Mouse (Mus musculus): Measurements from ENCODE around the gene Fam32a. TPM values are rescaled to one million over a fixed set of nuclear protein-coding genes. Genes with fewer than 3 reads are reported as not detected.

Gene Fam32a
- total and polyA plus RNA-seq, 3 experiments, result 20.7 to 49.4 (median 34.8) TPM

DNA sequence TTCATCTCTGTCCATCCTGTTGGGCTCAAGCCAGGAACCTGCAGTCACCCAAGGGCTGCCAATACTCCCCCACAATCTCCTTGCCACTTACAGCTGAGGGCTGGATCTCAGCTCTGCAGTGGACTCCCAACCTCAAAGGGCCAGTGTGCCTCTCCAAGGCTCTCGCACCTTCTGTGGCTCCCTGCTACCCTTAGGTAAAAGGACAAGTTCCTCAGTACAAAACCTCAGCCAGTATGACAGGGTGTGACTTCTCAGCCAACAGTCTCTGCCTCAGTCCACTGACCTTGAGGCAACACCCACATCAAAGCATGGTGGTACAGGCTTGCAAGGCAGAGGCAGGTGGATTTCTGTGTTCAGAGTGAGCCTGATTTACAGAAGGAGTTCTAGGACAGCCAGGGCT, 7.7 kb upstream of the Fam32a start:
- no peaks in the 10 kb centered on the region for H3K36me3 ChIP-seq (replicated peaks)
- ATAC-seq (ENCODE audit: extremely low read depth, insufficient number of reproducible peaks, low FRiP score, poor library complexity, severe bottlenecking) (no peak), DNase-seq (ENCODE audit: low spot score) (no peak)
- H3K27me3 ChIP-seq (ENCODE audit: insufficient read depth, low read length), result peaks cover 36% of the 10 kb centered on the region
- H3K9me3 ChIP-seq (replicated peaks), result no peaks in the 10 kb centered on the region
- H3K4me1 ChIP-seq (ENCODE audit: insufficient read depth, low read depth, low read length), result peaks cover 24% of the 10 kb centered on the region
- TF ChIP-seq GATA2 (IDR thresholded peaks at IDR 0.05; ENCODE audit: borderline replicate concordance, low read depth, low read length) (no peak), POLR2AphosphoS5 (IDR thresholded peaks at IDR 0.05; ENCODE audit: insufficient replicate concordance, low read depth, low read length) (no peak), TAL1 (conservative IDR thresholded peaks at IDR 0.05; ENCODE audit: low read depth, low read length) (no peak)
- no peak overlapping the region for H3K4me3 ChIP-seq (ENCODE audit: low read depth, low read length)

DNA sequence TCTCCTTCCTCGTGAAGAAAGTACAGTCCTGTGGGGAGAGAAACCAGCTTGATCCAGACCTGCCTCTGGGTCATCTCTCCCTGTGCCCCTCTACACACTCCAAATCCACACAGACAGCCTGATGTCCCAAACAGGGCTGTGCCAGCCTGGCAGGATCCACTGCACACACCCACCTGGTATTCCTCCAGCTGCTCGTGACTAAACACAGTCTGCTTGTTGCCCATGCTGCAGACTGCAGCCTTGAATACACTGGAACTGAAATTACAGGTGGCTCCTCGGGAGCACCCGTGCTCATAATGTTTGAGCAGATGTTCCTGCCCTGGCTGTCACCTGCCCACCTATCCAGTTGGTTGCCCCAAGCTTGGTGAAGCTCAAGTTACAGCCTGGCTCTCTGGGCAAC, 6.8 kb upstream of the Fam32a start, which contains the start of gene Cib3:
Cib3 (minus strand) TSS at position 87 of the 400 bp plus-strand sequence.
- Histone ChIP-seq H3K4me1 (ENCODE audit: insufficient read depth, low read depth, low read length) (peaks cover 24% of the 10 kb centered on the region), H3K9me3 (replicated peaks) (no peaks in the 10 kb centered on the region), H3K36me3 (replicated peaks) (no peaks in the 10 kb centered on the region), H3K4me3 (ENCODE audit: low read depth, low read length) (no peak within 1 kb of the TSS), H3K27me3 (ENCODE audit: insufficient read depth, low read length) (peaks cover 30% of the 10 kb centered on the region)
- TF ChIP-seq GATA1 (IDR thresholded peaks at IDR 0.05; ENCODE audit: borderline replicate concordance, low read length) (no peak), CTCF (IDR thresholded peaks at IDR 0.05; ENCODE audit: low read depth, low read length) (no peak), GATA2 (IDR thresholded peaks at IDR 0.05; ENCODE audit: borderline replicate concordance, low read depth, low read length) (no peak), POLR2AphosphoS5 (IDR thresholded peaks at IDR 0.05; ENCODE audit: insufficient replicate concordance, low read depth, low read length) (no peak), TAL1 (conservative IDR thresholded peaks at IDR 0.05; ENCODE audit: low read depth, low read length) (no peak)
- ATAC-seq (ENCODE audit: extremely low read depth, insufficient number of reproducible peaks, low FRiP score, poor library complexity, severe bottlenecking) (no peak), DNase-seq (ENCODE audit: low spot score) (no peak)

DNA sequence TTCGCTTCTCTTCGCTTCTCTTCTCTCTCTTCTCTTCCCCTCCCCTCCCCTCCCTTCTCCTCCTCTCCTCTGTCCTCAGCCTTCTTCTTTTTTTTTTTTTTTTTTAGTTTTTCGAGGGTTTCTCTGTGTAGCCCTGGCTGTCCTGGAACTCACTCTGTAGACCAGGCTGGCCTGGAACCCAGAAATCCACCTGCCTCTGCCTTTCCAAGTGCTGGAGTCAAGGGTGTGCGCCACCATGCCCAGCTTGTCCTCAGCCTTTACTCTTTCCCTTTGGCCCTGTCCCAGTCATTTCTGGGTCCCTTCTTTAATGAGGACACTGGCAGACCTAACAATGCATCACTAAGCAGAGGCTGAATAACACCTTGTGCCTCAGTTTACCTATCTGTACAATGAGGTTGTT, 6.0 kb upstream of the Fam32a start, which contains the start of gene Gm11034:
Gm11034 (minus strand) TSS at position 101 of the 400 bp plus-strand sequence.
- DNase-seq (ENCODE audit: low spot score), result no peak
- Histone ChIP-seq H3K4me1 (ENCODE audit: insufficient read depth, low read depth, low read length) (peaks cover 29% of the 10 kb centered on the region), H3K9me3 (replicated peaks) (no peaks in the 10 kb centered on the region), H3K36me3 (replicated peaks) (no peaks in the 10 kb centered on the region), H3K27me3 (ENCODE audit: insufficient read depth, low read length) (peaks cover 30% of the 10 kb centered on the region), H3K4me3 (ENCODE audit: low read depth, low read length) (no peak within 1 kb of the TSS)
- no peak for ATAC-seq (ENCODE audit: extremely low read depth, insufficient number of reproducible peaks, low FRiP score, poor library complexity, severe bottlenecking)
- no peak for TF ChIP-seq CTCF (IDR thresholded peaks at IDR 0.05; ENCODE audit: low read depth, low read length)
- no peak for TF ChIP-seq POLR2AphosphoS5 (IDR thresholded peaks at IDR 0.05; ENCODE audit: insufficient replicate concordance, low read depth, low read length)
- TF ChIP-seq TAL1 (conservative IDR thresholded peaks at IDR 0.05; ENCODE audit: low read depth, low read length), result no peak
- no peak for TF ChIP-seq GATA1 (IDR thresholded peaks at IDR 0.05; ENCODE audit: borderline replicate concordance, low read length)
- TF ChIP-seq GATA2 (IDR thresholded peaks at IDR 0.05; ENCODE audit: borderline replicate concordance, low read depth, low read length), result no peak

DNA sequence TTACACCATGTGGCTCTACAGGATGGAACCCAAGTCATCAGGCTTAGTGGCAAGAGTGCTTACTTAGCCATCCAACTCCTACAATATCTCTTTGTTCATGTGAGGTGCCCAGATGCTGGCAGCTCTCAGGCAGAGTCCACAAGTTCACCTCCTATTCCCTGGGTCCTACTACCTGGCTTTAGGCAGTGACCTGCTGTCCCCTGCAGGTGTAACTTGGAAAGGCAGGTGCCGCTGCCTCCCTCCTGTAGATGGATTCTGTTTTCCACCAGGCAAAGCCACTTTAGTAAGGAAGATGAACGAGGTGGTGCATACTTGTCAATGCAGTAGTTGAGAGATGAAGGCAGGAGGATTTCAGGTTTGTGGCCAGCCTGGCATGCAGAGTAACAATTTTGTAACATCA, 4.5 kb upstream of the Fam32a start:
- ATAC-seq (ENCODE audit: extremely low read depth, insufficient number of reproducible peaks, low FRiP score, poor library complexity, severe bottlenecking) (no peak), DNase-seq (ENCODE audit: low spot score) (no peak)
- no peaks in the 10 kb centered on the region for H3K9me3 ChIP-seq (replicated peaks)
- H3K4me1 ChIP-seq (ENCODE audit: insufficient read depth, low read depth, low read length), result peaks cover 33% of the 10 kb centered on the region
- no peak overlapping the region for H3K4me3 ChIP-seq (ENCODE audit: low read depth, low read length)
- TF ChIP-seq GATA2 (IDR thresholded peaks at IDR 0.05; ENCODE audit: borderline replicate concordance, low read depth, low read length) (no peak), POLR2AphosphoS5 (IDR thresholded peaks at IDR 0.05; ENCODE audit: insufficient replicate concordance, low read depth, low read length) (no peak), CTCF (IDR thresholded peaks at IDR 0.05; ENCODE audit: low read depth, low read length) (peak; percentile 60)
- no peaks in the 10 kb centered on the region for H3K36me3 ChIP-seq (replicated peaks)
- H3K27me3 ChIP-seq (ENCODE audit: insufficient read depth, low read length), result peaks cover 30% of the 10 kb centered on the region

DNA sequence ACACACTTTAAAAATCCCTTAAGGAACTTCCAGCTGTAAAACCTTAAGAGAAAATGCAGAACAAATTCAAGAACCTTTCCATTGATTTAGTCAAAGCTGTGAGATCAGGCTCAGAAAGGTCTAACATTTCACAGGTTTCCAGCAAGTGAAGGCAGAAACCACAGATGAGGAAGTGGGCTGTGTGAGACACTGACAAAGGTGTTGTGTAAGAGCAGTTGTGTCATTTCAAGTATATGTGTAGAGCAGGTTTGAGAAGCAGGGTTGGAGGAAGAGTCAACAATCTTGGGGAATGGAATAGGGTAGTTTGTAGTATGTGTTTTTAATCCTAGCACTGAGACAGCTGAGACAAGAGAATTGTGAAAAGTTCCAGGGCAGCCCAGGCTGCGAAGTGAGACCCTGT, 3.7 kb upstream of the Fam32a start:
- Histone ChIP-seq H3K4me3 (ENCODE audit: low read depth, low read length) (no peak overlapping the region), H3K4me1 (ENCODE audit: insufficient read depth, low read depth, low read length) (peaks cover 40% of the 10 kb centered on the region), H3K9me3 (replicated peaks) (no peaks in the 10 kb centered on the region), H3K27me3 (ENCODE audit: insufficient read depth, low read length) (peaks cover 27% of the 10 kb centered on the region), H3K36me3 (replicated peaks) (peaks cover 3% of the 10 kb centered on the region)
- no peak for DNase-seq (ENCODE audit: low spot score)
- ATAC-seq (ENCODE audit: extremely low read depth, insufficient number of reproducible peaks, low FRiP score, poor library complexity, severe bottlenecking), result no peak
- no peak for TF ChIP-seq GATA2 (IDR thresholded peaks at IDR 0.05; ENCODE audit: borderline replicate concordance, low read depth, low read length)
- no peak for TF ChIP-seq POLR2AphosphoS5 (IDR thresholded peaks at IDR 0.05; ENCODE audit: insufficient replicate concordance, low read depth, low read length)
- no peak for TF ChIP-seq GATA1 (IDR thresholded peaks at IDR 0.05; ENCODE audit: borderline replicate concordance, low read length)
- TF ChIP-seq CTCF (IDR thresholded peaks at IDR 0.05; ENCODE audit: low read depth, low read length), result no peak
- TF ChIP-seq TAL1 (conservative IDR thresholded peaks at IDR 0.05; ENCODE audit: low read depth, low read length), result no peak

DNA sequence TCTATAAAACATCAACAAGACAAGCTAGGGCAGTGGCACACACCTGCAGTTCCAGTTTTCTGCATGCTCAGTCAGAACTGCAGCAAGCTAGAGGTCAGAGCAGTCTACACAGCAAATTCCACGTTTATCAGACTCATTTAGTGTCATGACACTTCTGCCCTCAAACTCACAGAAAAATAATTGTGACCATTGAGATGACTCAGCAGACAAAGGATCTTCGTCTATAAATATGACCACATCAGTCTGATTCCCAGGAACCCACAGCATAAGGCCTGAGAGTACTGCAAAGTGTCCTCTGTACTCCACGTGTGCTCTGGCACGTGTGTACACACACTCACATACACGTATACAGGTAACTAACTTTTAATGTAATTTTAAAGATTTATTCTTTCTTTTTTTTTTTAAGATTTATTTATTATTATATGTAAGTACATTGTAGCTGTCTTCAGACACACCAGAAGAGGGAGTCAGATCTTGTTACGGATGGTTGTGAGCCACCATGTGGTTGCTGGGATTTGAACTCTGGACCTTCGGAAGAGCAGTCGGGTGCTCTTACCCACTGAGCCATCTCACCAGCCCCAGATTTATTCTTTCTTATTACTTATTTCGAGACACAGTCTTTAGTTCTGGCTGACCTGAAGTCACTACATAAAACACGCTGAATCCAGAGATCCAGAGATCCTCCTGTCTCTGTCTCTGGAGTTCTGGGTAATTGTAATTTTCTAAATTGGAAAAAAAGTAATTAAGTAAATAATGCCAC, 569 bp upstream of the Fam32a start:
- Histone ChIP-seq H3K9me3 (replicated peaks) (no peaks in the 10 kb centered on the region), H3K4me3 (ENCODE audit: low read depth, low read length) (peak overlapping the region; percentile 78), H3K36me3 (replicated peaks) (peaks cover 32% of the 10 kb centered on the region), H3K4me1 (ENCODE audit: insufficient read depth, low read depth, low read length) (peaks cover 48% of the 10 kb centered on the region), H3K27me3 (ENCODE audit: insufficient read depth, low read length) (peaks cover 7% of the 10 kb centered on the region; the same call in 1 of the 2 replicates)
- DNase-seq (ENCODE audit: low spot score), result no peak
- no peak for ATAC-seq (ENCODE audit: extremely low read depth, insufficient number of reproducible peaks, low FRiP score, poor library complexity, severe bottlenecking)
- no peak for TF ChIP-seq POLR2AphosphoS5 (IDR thresholded peaks at IDR 0.05; ENCODE audit: insufficient replicate concordance, low read depth, low read length)
- no peak for TF ChIP-seq GATA2 (IDR thresholded peaks at IDR 0.05; ENCODE audit: borderline replicate concordance, low read depth, low read length)
- no peak for TF ChIP-seq TAL1 (conservative IDR thresholded peaks at IDR 0.05; ENCODE audit: low read depth, low read length)
- TF ChIP-seq GATA1 (IDR thresholded peaks at IDR 0.05; ENCODE audit: borderline replicate concordance, low read length), result no peak
- TF ChIP-seq CTCF (IDR thresholded peaks at IDR 0.05; ENCODE audit: low read depth, low read length), result no peak

All from G1E (cell line).